Mouse (Mus musculus) ES-CJ7 (cell line): Measurements from ENCODE around the gene Cer1.

Source experiments
- DNase-seq: peaks from one replicate; pipeline ENCODE4 v3.0.0; 2011; ENCODE audit warnings: low read depth, low spot score

The Cer1 gene

DNA sequence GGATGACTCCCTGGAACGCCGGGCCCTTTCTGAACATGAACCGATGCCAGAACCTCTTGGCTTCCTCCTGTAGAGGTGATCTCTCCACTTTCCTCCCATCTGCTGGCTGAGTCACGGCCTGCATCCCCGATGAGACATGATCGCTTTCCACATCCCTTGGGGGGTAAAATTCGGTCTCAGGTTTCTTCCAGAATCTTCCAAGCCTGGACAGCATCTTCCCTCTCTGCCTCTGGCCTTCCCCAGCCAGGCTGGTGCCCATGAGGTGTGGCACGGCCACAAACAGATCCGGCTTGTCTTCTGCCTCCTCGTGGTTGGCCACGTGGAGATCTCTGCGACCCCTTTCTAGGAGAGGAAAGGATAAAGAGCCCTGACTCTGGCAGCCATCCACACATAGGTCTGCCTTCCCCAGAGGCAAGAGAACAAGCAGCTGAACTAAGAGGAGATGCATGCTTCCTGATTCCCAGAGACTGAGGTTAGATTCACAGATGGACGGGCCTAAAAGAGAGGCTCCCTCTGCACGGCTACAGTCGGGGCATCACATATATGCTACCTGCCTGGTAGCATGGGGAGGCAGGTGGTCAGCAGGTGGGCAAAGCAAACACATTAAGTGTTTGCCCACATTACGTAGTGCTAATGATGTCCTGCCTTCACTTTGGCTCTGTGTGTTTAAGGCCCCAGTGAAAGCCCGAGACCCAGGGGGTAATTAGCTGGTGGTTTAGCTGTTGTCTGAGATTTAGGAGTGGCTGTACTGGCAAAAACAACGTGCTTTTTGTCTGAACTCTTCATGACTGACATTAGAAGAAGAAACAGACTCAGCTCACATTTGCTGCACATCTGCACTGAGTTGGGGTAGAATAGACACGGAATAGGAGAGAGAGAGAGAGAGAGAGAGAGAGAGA lies at the start of gene Cer1:
Gene Cer1 (minus strand): TSS at position 513 of the 899 bp plus-strand sequence.
- no peak for DNase-seq

DNA sequence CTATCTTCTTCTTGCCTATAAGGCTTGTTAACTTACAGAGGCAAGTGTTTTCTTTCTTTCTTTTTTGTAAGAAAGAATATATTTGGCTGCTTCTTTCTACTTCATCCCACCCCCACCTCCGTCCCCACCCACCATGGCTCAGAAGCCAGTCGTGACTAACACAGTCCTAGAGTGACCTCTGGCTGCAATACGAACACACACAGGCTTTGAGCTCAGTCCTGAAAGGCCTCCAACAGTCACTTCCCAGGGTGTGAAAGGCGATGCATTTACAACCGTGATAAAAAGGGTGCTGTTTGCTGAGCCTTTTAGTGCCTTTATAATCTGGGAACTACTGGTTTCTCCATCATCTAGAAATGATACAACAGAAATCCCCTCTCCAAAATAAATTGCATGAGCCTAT lies 49.4 kb upstream of the Cer1 start:
- DNase-seq, result peak; percentile 53

DNA sequence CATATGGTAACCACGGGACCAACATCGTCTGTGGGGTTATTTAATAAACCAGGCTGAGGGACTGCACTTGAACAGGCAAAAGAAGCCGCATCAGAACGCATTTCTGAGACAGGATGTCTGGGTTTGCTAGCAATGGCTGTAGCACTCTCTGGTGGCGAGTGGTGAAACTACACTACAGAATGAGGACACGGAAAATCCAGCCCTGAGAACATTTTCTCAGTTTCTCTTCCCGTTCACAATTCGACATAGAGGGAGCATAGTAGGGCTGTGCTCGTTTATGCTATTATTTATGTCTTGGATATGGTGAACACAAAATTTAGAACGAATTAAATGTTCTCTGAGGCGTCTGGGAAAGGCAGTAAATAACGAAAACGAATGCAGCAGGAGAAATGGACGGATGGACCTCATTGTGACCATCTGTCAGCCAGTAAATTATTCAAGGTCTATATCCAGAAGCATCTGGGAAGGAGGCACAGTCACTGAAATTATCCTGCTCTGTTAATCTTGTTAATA lies 48.8 kb upstream of the Cer1 start:
- peak; percentile 67 for DNase-seq

DNA sequence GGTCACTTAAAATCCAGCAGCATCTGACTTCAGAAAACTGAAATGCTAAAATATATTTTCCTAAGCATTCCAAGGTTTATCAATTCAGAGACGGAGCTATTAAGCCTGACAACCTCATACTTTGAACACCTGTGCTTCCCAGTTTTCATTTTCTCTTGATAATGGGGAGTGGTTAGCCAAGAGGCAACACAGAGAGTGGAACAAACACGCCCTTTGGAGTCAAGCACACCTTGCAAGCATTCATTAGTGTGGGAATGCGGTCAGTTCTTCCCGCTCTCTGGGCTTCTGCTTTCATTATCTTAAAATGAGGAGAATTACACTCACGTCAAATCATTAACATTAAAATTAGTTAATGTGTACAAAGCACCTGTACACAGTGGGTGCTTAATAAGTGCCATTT lies 45.1 kb upstream of the Cer1 start:
- no peak for DNase-seq

DNA sequence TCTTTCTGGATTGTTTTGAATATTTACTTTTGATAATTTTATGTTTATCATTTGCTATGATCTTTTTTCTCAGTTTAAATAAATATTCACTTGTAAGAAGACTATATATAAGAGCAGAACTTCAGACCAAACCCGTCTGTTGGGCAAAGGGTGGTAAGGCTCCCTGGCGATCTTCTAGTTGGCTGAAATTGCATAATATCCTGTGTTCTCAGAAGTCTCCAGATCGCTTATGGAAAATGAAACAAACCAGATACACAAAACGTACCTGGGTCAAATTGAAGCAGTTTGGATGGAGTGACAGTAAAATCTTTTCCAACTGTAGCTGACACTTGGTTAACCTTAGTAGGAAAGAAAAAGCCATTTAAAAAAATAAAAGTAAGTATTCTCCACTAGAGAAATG lies 37.0 kb upstream of the Cer1 start:
- no peak for DNase-seq

DNA sequence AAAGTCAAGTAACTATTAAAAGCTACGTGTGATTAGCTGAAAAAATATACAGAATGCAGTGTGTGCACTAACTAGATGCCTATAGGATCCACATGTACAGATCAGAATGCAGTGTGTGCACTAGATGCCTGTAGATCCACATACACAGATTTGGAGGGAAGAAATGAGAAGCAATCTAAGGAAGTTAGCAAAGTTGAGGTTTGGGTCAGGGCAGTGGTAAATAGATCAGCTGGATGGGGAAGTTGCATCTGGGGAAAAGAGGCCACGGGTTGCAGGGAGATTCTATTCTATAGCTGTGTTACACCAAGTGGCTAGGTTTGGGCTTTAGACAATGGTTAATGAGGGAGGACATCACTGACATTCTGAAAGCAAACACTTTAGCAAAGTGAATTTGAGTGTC lies 33.7 kb upstream of the Cer1 start:
- DNase-seq, result no peak

DNA sequence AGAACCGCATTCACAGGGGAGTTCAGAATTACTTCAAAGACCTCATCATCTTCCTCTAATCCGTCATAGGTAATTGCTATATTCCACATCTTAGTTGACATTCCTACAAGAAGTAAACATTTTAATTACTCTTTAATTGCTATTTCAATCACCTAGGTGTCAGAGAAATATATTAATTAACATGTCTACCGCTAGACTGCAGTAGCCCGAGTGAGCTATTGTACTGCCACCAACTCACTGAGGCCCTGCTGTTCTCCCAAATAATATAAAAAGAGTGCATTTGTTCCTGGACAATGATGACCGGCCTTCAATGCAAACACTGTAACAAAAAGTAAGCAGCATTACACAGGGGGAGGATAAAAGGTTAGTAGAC lies 31.7 kb upstream of the Cer1 start:
- no peak for DNase-seq

DNA sequence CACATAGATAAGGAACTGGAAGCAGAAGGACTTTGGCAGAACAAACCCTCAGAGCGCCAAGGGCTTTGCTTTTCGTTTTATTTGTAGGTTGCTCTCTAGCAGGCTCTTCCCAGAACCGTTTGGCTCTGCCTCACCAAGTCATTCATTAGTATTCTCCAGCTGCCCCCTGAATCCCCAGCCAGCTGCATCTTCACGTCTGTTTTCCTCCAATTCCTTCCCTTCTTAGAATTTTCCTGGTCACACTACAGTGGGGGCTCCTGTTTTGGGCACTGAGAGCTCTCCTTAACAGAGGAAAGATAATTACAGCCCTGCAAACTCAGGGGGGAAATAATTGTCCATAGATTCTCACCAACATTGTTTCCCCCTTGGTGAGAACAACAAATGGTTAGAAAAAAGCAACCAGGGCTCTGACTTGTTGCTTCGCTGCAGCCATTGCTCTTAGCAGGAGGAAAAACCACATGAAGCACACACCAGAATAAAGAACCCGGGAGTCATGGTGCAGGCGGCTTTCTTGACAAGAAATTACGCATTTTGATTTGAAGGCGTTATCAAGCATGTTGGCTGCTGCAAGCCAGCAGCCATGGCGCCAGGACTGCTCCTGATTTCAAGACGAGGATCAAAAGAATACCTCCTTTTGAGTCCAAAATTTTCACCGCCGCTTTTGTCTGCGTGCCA lies 31.2 kb upstream of the Cer1 start:
- no peak for DNase-seq

DNA sequence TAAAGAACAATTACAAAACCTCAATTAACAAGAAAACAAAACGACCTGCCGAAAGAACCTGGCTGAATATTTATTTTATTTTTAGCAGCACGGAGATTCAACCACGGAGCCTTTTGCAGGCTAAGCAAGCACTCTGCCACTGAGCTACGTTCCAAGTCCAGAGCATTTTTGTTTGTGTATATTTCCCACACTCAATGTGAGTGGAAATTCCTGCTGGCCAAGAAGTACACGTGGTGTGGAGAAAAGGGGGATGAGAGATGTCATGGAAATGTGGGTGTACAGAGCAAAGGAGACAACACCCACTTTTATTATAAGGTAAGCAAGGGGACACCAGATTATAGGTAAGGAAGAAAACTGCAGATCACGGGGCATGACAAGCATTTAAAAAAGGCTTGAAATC lies 30.6 kb upstream of the Cer1 start:
- DNase-seq, result no peak

DNA sequence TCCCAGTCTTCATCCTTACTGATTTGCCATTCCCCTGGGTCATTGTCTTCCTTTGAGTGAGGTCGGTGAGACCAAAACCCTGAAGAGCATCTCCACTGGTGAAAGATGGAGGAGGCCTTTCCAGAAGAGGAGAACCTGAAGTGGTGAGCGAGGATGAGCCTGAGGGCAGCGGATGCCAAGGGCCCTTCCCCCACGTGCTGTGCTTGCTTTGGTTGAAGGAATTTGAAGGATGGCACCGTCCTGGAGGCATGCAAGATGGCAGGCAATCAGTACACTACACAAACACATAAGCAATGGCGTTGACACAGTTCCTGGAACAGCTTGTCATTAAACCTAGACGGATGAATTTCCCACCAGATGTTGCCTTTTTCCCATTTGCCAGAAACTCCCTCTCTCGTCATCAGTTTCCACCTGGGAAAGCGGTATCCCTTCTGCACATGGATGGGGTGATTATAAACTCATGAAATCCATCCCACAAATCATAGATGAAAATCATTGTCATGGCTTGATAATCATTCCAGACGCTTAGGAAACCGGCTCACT lies 29.7 kb upstream of the Cer1 start:
- DNase-seq, result no peak

DNA sequence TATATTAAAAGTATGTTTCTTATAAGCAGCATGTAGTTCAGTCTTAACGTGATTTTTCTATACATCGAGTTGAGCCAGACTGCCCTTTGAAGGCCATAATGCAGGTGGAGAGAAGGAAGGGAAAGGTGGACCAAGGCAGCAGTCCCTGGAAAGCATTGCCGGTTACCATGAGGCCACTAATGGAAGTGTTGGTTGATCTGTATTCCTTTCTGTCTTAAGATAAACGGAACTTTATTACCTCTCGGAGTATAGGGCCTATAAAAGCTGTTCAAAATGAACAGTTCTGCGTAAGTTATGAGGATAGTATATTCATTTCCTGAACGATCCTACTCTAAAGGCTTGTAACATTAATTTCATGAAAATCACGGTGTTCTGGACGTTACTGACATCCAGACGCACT lies 10.3 kb upstream of the Cer1 start:
- no peak for DNase-seq

DNA sequence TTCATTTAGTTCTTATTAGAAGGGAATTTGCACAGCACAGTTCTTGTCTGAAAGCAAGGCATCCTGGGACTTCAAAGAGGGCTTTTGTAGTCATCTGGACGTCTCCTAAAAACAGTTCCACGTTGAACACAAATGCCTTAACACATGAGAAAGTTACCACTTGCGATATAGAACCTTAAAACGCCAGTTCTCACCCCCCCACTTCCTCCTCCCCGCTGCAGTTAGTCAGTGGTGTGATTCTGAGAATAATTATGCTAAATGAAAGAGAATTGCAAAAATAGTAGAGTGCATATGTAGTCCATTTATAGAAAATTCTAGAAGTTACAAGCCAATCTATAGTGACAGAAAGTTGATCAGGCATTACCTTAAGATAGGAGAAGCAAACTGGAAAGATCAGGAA lies 7.3 kb upstream of the Cer1 start:
- DNase-seq, result no peak

DNA sequence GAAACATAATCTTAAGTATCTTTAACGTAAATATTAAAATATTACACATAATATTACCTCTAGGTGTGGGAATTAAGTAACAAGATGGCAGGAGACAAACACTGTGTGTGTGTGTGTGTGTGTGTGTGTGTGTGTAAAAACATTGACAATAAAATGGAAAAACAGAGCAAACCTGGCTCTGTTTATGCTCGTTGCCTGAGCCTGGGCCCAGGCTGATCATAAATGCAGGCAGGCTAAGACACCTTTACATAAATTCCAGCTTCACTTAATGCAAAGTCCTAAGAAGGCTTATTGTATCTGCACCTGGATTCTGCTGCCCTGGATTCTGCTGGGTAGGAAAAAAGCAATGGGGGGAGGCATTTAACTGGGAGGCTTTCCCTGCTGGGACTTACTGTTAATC lies 6.6 kb upstream of the Cer1 start:
- DNase-seq, result no peak

DNA sequence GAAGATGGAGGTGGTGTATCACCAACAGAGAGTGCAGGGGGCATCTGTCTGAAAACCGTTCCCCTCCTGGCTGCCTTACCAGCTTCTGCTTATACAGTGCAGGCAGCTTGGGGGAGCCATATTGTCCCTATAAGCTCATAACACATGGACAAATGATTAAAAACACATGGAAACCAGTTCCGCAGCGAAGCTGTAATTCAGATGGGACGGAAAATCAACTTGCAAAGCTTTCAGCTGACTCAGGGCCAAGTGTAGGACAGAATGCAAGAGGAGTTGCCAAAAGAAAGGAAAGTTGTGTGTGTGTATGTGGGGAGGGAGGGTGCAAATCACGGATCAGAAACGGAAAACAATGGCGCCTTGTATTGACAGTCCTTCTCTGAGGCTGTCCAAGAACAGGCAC lies 6.1 kb upstream of the Cer1 start:
- DNase-seq, result no peak

DNA sequence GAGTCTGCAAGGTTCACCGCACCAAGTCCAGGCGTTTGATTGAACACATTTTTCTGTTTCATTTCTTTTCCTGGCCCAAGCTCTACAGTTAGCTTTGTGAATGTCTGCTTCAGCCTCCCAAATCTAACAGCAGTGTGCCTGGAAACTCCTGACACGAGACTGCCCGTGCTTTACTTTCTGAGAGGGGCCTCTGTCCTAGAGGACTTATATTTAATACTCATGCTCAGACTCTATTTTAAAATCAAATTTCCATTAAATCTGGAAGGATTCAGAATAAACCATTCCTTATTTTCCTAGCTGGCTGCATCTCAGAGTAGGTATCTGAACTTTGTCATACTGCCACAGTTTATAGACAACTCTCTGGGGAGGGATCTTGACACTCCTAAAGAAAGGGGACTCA lies 5.6 kb upstream of the Cer1 start:
- DNase-seq, result no peak

DNA sequence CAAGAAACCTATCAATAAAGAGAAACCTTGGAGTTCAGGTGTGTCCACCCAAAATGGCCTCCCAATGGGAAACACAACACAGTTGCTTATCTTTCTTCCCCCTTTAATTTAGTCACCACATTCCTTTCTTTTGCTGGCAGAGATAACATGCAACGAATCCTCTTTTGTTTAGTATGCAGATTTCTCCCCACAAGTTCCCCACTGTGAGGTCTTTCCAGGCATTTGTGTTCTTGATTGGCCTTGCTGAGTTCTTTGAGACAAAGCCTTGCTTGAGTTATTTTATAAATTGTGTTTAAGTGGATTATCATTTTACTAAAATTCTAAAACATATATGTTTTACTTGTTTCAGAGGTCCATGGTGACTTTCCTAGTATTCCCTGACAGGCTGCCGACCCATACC lies 1.2 kb upstream of the Cer1 start:
- DNase-seq, result peak; percentile 16

DNA sequence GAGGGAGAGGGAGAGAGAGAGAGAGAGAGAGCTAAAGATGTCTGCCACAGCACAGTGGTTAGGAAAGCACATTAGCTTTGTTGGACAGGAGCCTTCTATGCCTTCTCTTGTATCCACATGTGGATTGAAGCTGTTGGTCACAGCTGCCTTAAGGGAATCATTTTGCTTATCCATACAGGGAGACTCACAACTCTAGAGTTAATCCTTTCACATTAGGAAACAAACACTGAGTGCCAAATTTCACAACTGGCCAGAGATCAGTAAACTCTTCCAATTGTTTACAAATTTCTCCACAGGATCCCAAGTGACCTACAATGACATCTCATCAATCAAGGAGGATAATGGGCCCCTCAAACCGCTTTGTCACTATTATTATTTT lies 576 bp upstream of the Cer1 start:
- DNase-seq, result no peak

DNA sequence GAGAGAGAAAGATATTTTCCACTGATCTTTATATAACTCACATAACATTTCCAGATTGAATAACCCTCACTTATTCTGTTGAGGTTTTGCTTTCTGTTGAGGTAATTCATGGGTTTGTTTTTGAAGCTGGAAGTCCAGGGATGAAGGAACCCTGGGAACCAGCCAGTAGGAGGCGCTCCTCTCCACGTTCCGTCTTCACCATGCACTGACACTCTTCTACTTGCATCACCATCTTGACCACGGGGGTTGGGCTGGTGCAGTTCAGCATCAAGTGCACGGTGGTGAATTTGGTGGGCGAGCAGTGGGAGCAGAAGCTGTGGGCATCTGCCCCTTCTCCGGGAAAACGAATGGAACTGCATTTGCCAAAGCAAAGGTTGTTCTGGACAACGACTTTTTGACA lies 2.4 kb downstream of the Cer1 start:
- peak; percentile 58 for DNase-seq

DNA sequence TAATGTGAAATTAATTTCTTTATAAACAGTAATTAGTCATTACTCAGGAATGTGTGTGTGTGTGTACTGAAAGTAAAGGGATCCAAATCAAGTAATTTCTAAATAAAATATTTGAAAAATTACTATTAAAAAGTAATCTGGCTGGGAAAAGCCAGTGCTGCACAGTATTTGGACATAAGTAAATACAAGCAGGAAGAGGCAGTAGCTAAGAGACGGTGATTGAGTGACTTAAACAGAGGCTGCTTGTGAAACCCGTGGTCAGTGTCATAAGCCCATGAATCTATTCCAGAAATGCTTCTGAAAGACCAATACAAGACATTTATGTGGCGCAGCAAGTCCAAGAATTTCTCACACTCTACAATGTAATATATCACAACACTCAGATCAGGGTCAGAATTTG lies 3.6 kb downstream of the Cer1 start:
- DNase-seq, result no peak

DNA sequence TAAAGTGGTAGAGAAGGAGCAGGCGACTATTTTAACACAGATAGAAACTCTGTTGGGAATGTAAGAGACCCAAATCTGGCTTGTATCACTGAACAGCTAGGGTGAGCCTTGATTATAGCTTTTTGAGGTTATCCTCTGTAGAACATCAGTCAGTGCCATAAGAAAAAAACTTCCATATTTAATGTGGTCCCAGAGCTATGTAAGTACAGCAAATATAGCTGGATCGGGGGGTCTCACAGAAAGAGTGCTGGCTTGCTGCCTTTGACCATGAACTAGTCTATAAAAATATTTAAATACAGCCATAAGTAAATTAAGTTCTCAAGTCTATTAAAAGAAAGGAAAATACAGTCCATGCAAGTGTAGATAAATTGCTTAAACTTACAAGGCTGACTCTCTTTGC lies 4.7 kb downstream of the Cer1 start:
- DNase-seq, result no peak

DNA sequence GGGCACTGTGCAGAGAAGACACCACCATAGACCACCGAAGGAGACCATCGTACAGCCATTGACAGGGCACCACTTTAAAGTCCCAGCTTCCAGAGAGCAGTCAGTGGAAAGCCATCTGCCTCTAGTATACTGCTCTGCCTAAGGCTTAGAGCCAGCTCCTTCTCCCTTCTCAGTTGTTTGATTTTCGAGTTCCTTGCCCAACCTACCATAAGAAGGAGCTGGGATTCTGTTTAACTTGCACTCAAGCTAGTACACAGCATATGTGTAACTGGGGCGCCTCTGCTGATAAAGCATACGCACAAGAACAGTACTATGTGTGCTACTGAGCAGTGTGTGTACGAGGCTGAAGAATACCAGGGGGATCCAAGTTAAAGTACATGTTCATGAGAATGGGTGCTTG lies 5.8 kb downstream of the Cer1 start:
- no peak for DNase-seq

DNA sequence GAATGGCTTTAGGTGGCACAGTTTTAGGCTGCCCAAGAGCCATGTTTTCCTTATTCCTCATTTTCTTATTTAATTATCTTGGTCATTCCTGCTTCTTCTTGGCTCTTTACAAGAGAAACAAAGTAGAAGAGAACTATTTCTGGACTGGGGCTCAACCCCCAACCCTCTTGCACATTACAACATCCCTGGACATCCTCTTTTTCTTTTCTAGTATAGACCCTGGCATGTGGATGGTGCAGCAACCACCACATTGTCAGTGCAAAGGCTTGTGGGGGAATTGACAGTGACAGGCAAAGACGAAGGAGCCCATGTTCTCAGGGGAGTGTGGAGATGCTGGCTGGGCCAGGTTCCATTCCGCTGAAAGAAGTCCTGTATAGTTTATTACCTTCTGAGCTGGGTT lies 8.3 kb downstream of the Cer1 start:
- no peak for DNase-seq

DNA sequence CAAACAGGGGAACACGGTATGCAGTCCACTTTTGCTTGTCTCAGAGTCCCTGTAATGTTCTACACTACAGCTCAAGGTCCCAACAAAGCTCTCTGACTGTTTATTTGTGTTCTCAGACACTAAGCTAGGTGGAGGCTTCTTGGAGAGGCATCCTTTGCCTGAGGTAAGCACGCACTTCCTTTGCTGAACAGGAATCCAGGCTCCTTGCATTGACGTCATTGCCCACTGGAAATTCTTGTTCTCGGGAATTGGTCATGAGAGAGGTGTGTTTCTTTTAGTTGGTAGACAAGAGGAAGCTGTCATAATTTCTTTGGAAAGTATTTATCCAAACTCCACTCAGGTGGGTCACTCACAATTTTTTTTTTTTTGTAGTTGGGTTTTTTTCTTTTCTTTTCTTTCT lies 9.4 kb downstream of the Cer1 start:
- no peak for DNase-seq
